Mouse (Mus musculus) inflammation-experienced regulatory T-cells, adult 16 weeks (primary cell): Measurements from ENCODE around the gene Strn3. TPM values are rescaled to one million over a fixed set of nuclear protein-coding genes. Genes with fewer than 3 reads are reported as not detected.

Source experiments
- polyA plus RNA-seq: library from polyadenylated mRNA; unstranded; fragments of 100-300 nt; shearing (Covaris generic); gene quantifications from one replicate; pipeline ENCODE4 v1.2.1, GENCODE M21; 2017

Strn3 gene
- 11.7 TPM for polyA plus RNA-seq

GRCm38 (mm10) chr12:51691845-51692632, at the start of gene Strn3:
TSS of gene Strn3 (minus strand) at chr12:51691897.

GRCm38 (mm10) chr12:51690893-51691844, 528 bp downstream of the Strn3 start, which contains the start of gene Ap4s1:
TSS of gene Ap4s1 (plus strand) at chr12:51691033.

GRCm38 (mm10) chr12:51593229-51594029, 98.3 kb downstream of the Strn3 start, which contains the start of gene Coch:
TSS of gene Coch (plus strand) at chr12:51593341.

Other genes with a start within 250 kb of the Strn3 start
- 2.1 TPM for gene Coch, start 98.6 kb downstream of the Strn3 start, polyA plus RNA-seq
- 40.4 TPM for gene Ap4s1, start 864 bp downstream of the Strn3 start, polyA plus RNA-seq
- gene Hectd1, start 137.6 kb upstream of the Strn3 start, polyA plus RNA-seq, result 92.3 TPM